Mouse (Mus musculus) forebrain, postnatal 0 days (tissue): ENCODE data around the gene Hopx. TPM values are rescaled to one million over a fixed set of nuclear protein-coding genes. Genes with fewer than 3 reads are reported as not detected.

Source experiments
- ATAC-seq: fragments of 200-750 bp; cut with Nextera tagmentation; 2 replicates; pipeline ENCODE4 v1.8.0; 2017; ENCODE audit warnings: mild to moderate bottlenecking, moderate library complexity
- DNase-seq: peaks from one replicate; pipeline ENCODE4 v3.0.0-alpha.2; 2015
- H3K27ac ChIP-seq: fragments of 300-500 bp; sonication (generic); 2 replicates; pipeline ENCODE4 v1.5.1; 2014; ENCODE audit warnings: low read depth, mild to moderate bottlenecking, antibody characterized with exemption, low read length, moderate library complexity, mixed read lengths
- H3K27me3 ChIP-seq: fragments of 300-500 bp; sonication (generic); 2 replicates; pipeline ENCODE4 v1.6.1; 2014; ENCODE audit warnings: mild to moderate bottlenecking, low read length, mixed read lengths; ENCODE audit not compliant: insufficient read depth
- H3K36me3 ChIP-seq: fragments of 300-500 bp; sonication (generic); 2 replicates; pipeline ENCODE4 v1.6.1; 2014; ENCODE audit warnings: mild to moderate bottlenecking, moderate library complexity; ENCODE audit not compliant: insufficient read depth
- H3K4me1 ChIP-seq: fragments of 300-500 bp; sonication (generic); 2 replicates; pipeline ENCODE4 v1.6.1; 2014; ENCODE audit warnings: antibody characterized with exemption; ENCODE audit not compliant: insufficient read depth
- H3K4me2 ChIP-seq: fragments of 300-500 bp; sonication (generic); 2 replicates; pipeline ENCODE4 v1.6.1; 2014; ENCODE audit warnings: low read depth, mild to moderate bottlenecking, moderate library complexity
- H3K4me3 ChIP-seq: fragments of 300-500 bp; sonication (generic); 2 replicates; pipeline ENCODE4 v1.5.1; 2014; ENCODE audit warnings: low read depth, low read length, mixed read lengths
- H3K9ac ChIP-seq: fragments of 300-500 bp; sonication (generic); 2 replicates; pipeline ENCODE4 v1.6.1; 2014; ENCODE audit warnings: mild to moderate bottlenecking
- H3K9me3 ChIP-seq: fragments of 300-500 bp; sonication (generic); 2 replicates; pipeline ENCODE4 v1.6.1; 2016; ENCODE audit warnings: low read length
- CTCF ChIP-seq: sonication (generic); IDR thresholded peaks from 2 replicates; pipeline ENCODE4 v1.5.1; 2016; ENCODE audit warnings: antibody characterized with exemption, control low read depth, low read depth
- WGBS: fragments of 180-500 bp; shearing (Covaris S2); extraction: QIAGEN DNeasy Blood & Tissue Kit; methylation state at CpG from one replicate; pipeline ENCODE4 v1.1.7; 2014; 5-methylcytosine and 5-hydroxymethylcytosine counted together
- polyA plus RNA-seq: library from polyadenylated mRNA; unstranded; fragments of >200 nt; fragmentation: Nextera tagmentation; extraction: Ambion mirVana; gene quantifications from 2 replicates; pipeline ENCODE4 v1.2.1, GENCODE M21; 2015
- total RNA-seq: library from RNA; depleted of rRNA; stranded (reverse); fragments of >200 nt; gene quantifications from 2 replicates; pipeline ENCODE4 v1.2.3, GENCODE M21; 2014

Gene Hopx
- total and polyA plus RNA-seq, 2 experiments from 2014 or later: 2.7 to 28.1 TPM

DNA sequence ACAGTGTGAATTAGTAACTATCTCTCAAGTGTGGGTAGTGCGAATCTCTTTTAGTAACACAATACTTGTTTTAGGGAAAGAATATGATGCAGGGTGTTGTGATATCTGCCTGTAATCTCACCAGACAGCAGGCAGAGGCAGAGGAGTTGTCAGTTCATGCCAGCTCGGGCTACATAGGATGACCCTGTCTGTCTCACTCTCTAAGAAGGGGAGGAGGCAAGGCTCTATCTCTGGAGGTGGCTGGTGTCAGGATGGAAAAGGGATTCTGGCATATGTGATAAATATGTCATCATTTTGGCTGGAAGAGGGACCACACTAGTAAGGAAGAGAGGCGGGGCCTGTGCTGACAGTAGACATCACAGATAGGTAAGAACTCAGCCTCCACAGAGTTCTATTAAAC lies 23.0 kb downstream of the Hopx start:
- Histone ChIP-seq H3K4me3 (no peak overlapping the region), H3K27me3 (no peaks in the 10 kb centered on the region), H3K4me1 (no peaks in the 10 kb centered on the region), H3K9me3 (no peaks in the 10 kb centered on the region), H3K9ac (no peak overlapping the region), H3K36me3 (no peaks in the 10 kb centered on the region), H3K4me2 (no peak overlapping the region), H3K27ac (no peak overlapping the region)
- DNase-seq (no peak), ATAC-seq (no peak)
- no peak for TF ChIP-seq CTCF
- 82% methylated on average over 3 of the region's 3 CpGs for WGBS

GRCm38 (mm10) chr5:77090521-77091096 lies 24.3 kb downstream of the Hopx start:
- Histone ChIP-seq H3K9me3 (no peaks in the 10 kb centered on the region), H3K4me3 (no peak overlapping the region), H3K9ac (no peak overlapping the region), H3K27me3 (no peaks in the 10 kb centered on the region), H3K4me1 (no peaks in the 10 kb centered on the region), H3K27ac (0 out of 2 replicates have a peak overlapping the region, but pooled peaks have one; percentile 5), H3K4me2 (no peak overlapping the region), H3K36me3 (no peaks in the 10 kb centered on the region)
- ATAC-seq: peak; percentile 25; the same call in 1 of the 2 replicates
- WGBS: 12% methylated on average over 5 of the region's 5 CpGs
- TF ChIP-seq CTCF: no peak
- peak; percentile 47 for DNase-seq

DNA sequence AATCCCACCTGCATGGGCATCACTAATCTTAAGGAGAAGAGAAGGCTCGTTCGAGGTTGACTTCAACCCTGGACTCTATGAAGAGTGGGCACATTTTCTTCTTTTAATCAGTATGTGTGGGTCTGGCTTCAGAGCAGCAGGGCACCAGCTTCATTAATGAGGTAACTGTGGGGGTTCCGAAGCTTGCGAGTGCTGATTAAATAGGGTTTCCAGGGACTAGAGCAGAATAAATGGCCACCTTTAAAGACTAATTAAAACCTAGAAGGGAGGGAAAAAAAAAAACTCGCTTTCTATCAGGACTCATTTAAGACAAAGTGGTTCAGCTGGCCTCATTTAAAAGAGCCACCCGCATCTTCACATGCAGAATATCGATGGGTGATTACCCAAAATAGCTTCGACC lies 25.0 kb downstream of the Hopx start:
- Histone ChIP-seq H3K4me3 (no peak overlapping the region), H3K9ac (no peak overlapping the region), H3K4me2 (no peak overlapping the region), H3K27ac (no peak overlapping the region), H3K4me1 (no peaks in the 10 kb centered on the region), H3K36me3 (no peaks in the 10 kb centered on the region), H3K27me3 (no peaks in the 10 kb centered on the region), H3K9me3 (no peaks in the 10 kb centered on the region)
- TF ChIP-seq CTCF: no peak
- ATAC-seq (peak; percentile 18; the same call in 1 of the 2 replicates), DNase-seq (no peak)
- WGBS: 9% methylated on average over 8 of the region's 8 CpGs

DNA sequence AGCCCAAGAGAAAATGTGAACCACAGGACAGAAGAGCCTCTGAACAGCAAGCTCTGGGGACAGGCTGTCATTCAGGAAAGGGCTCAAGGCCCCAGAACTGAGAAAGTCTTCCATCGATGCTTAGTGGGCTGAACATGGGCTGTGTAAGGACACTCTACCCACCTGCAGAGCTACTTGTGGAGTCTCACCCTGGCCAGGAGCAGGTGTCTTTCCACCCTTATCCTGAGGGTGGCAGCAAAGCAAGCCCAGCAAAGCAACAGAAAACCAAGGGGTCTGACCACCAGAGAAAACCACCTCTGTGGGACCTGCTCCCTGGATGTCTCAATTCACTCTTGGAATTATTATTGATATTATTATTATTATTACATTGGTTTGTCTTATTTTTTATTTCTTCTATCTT lies 25.6 kb downstream of the Hopx start:
- no peak overlapping the region for H3K9ac ChIP-seq
- no peak overlapping the region for H3K4me3 ChIP-seq
- H3K4me2 ChIP-seq: no peak overlapping the region
- H3K9me3 ChIP-seq: no peaks in the 10 kb centered on the region
- DNase-seq (peak; percentile 59), ATAC-seq (no peak; the same call in 1 of the 2 replicates)
- no peaks in the 10 kb centered on the region for H3K4me1 ChIP-seq
- 29% methylated on average over 1 of the region's 1 CpGs for WGBS
- no peaks in the 10 kb centered on the region for H3K36me3 ChIP-seq
- H3K27ac ChIP-seq: no peak overlapping the region
- peak; percentile 75 for TF ChIP-seq CTCF
- no peaks in the 10 kb centered on the region for H3K27me3 ChIP-seq

- WGBS: 78% methylated on average over 3 of the region's 3 CpGs
- DNase-seq: no peak
- H3K4me2 ChIP-seq: no peak overlapping the region
- no peak overlapping the region for H3K27ac ChIP-seq
- ATAC-seq: no peak
- H3K27me3 ChIP-seq: no peaks in the 10 kb centered on the region
- no peak overlapping the region for H3K4me3 ChIP-seq
- H3K36me3 ChIP-seq: no peaks in the 10 kb centered on the region
- H3K9me3 ChIP-seq: no peaks in the 10 kb centered on the region
- no peak for TF ChIP-seq CTCF
- H3K4me1 ChIP-seq: no peaks in the 10 kb centered on the region
- no peak overlapping the region for H3K9ac ChIP-seq
Observed at GRCm38 (mm10) chr5:77087122-77087521, 27.8 kb downstream of the Hopx start.

- ATAC-seq: no peak
- no peaks in the 10 kb centered on the region for H3K27me3 ChIP-seq
- DNase-seq: no peak
- no peaks in the 10 kb centered on the region for H3K9me3 ChIP-seq
- H3K4me2 ChIP-seq: no peak overlapping the region
- H3K27ac ChIP-seq: no peak overlapping the region
- WGBS: 89% methylated on average over 7 of the region's 7 CpGs
- no peak overlapping the region for H3K9ac ChIP-seq
- no peaks in the 10 kb centered on the region for H3K36me3 ChIP-seq
- H3K4me3 ChIP-seq: no peak overlapping the region
- H3K4me1 ChIP-seq: no peaks in the 10 kb centered on the region
- TF ChIP-seq CTCF: no peak
Observed at GRCm38 (mm10) chr5:77086541-77086940, 28.4 kb downstream of the Hopx start.

GRCm38 (mm10) chr5:77085753-77086450 lies 29.0 kb downstream of the Hopx start:
- DNase-seq (no peak), ATAC-seq (no peak)
- Histone ChIP-seq H3K4me2 (no peak overlapping the region), H3K4me1 (no peaks in the 10 kb centered on the region), H3K27me3 (no peaks in the 10 kb centered on the region), H3K36me3 (no peaks in the 10 kb centered on the region), H3K4me3 (no peak overlapping the region), H3K9ac (no peak overlapping the region), H3K27ac (no peak overlapping the region), H3K9me3 (no peaks in the 10 kb centered on the region)
- TF ChIP-seq CTCF: no peak
- WGBS: 86% methylated on average over 10 of the region's 10 CpGs
